In genomic region chr13:103333153-103333552, GRCm38 (mm10) we compare ENCODE assay signal across 8 mouse cellular contexts. TPM values are rescaled to one million over a fixed set of nuclear protein-coding genes. Genes with fewer than 3 reads are reported as not detected.
A peak's percentile ranks its signal among the peaks of the same experiment; 100 is the strongest.
DNase-seq lines count a peak whose midpoint lies in the region; ATAC-seq and TF ChIP-seq lines count a peak whose summit lies in the region.

No protein-coding gene starts in this region.

- peaks cover 63% of the 10 kb centered on the region for H3K27me3 ChIP-seq in forebrain, embryonic 10.5 days (ENCODE audit: poor library complexity, severe bottlenecking)
- peaks cover 20% of the 10 kb centered on the region for H3K27me3 ChIP-seq in intestine, embryonic 15.5 days (replicated peaks)
- H3K27me3 ChIP-seq in neural tube, embryonic 15.5 days (replicated peaks) = peaks cover 43% of the 10 kb centered on the region

- no peaks in the 10 kb centered on the region for H3K36me3 ChIP-seq in forebrain, embryonic 10.5 days (replicated peaks)
- H3K36me3 ChIP-seq in intestine, embryonic 15.5 days = no peaks in the 10 kb centered on the region
- no peaks in the 10 kb centered on the region for H3K36me3 ChIP-seq in neural tube, embryonic 15.5 days

- 3% methylated on average over 17 of the region's 17 CpGs for WGBS in lung, adult 2 months
- 2% methylated on average over 17 of the region's 17 CpGs for WGBS in forebrain, embryonic 10.5 days
- 5% methylated on average over 17 of the region's 17 CpGs for WGBS in intestine, embryonic 15.5 days
- whole genome bisulfite sequencing in neural tube, embryonic 15.5 days = 2% methylated on average over 17 of the region's 17 CpGs

- H3K27ac ChIP-seq in forebrain, embryonic 10.5 days = no peak overlapping the region; the same call in 1 of the 2 replicates
- H3K27ac ChIP-seq in intestine, embryonic 15.5 days = no peak overlapping the region
- no peak overlapping the region for H3K27ac ChIP-seq in neural tube, embryonic 15.5 days (replicated peaks)

- TF ChIP-seq POLR2A in lung, adult 2 months (IDR thresholded peaks at IDR 0.05; ENCODE audit: borderline replicate concordance, extremely low read depth, low read depth, low read length) = no peak

- peak overlapping the region; percentile 5 for H3K4me3 ChIP-seq in lung, adult 2 months (replicated peaks; ENCODE audit: extremely low read depth, low read depth, low read length)
- peak overlapping the region; percentile 72 for H3K4me3 ChIP-seq in forebrain, embryonic 10.5 days
- H3K4me3 ChIP-seq in intestine, embryonic 15.5 days (replicated peaks) = peak overlapping the region; percentile 68
- peak overlapping the region; percentile 69 for H3K4me3 ChIP-seq in neural tube, embryonic 15.5 days (replicated peaks)

- no peaks in the 10 kb centered on the region for H3K9me3 ChIP-seq in forebrain, embryonic 10.5 days
- no peaks in the 10 kb centered on the region for H3K9me3 ChIP-seq in intestine, embryonic 15.5 days
- H3K9me3 ChIP-seq in neural tube, embryonic 15.5 days (replicated peaks) = no peaks in the 10 kb centered on the region

- H3K4me2 ChIP-seq in intestine, embryonic 15.5 days (replicated peaks) = peak overlapping the region; percentile 91
- H3K4me2 ChIP-seq in neural tube, embryonic 15.5 days = peak overlapping the region; percentile 98

- peaks cover 11% of the 10 kb centered on the region for H3K4me1 ChIP-seq in lung, adult 2 months (ENCODE audit: control insufficient read depth, insufficient read depth, low read length)
- peaks cover 41% of the 10 kb centered on the region for H3K4me1 ChIP-seq in forebrain, embryonic 10.5 days
- H3K4me1 ChIP-seq in intestine, embryonic 15.5 days (replicated peaks) = peaks cover 5% of the 10 kb centered on the region
- H3K4me1 ChIP-seq in neural tube, embryonic 15.5 days = peaks cover 29% of the 10 kb centered on the region

- no peak for ATAC-seq in intestine, embryonic 15.5 days
- no peak for ATAC-seq in neural tube, embryonic 15.5 days (ENCODE audit: low FRiP score)

- no peak for TF ChIP-seq CTCF in lung, adult 2 months (IDR thresholded peaks at IDR 0.05; ENCODE audit: insufficient read depth, low read length)

- no peak for DNase-seq in lung, adult 2 months
- no peak for DNase-seq in lung, postnatal 36 days
- peak; percentile 31 for DNase-seq in forebrain, embryonic 10.5 days (ENCODE audit: extremely low spot score, low spot score)
- DNase-seq in thymus, postnatal 4 days = no peak
- DNase-seq in MN1 (ENCODE audit: low spot score) = no peak
- no peak for DNase-seq in frontal cortex, adult 2 months (ENCODE audit: extremely low spot score in 1 of 2, low spot score in 1 of 2)

- peak overlapping the region; percentile 54; the same call in 1 of the 2 replicates for H3K9ac ChIP-seq in intestine, embryonic 15.5 days
- peak overlapping the region; percentile 61 for H3K9ac ChIP-seq in neural tube, embryonic 15.5 days (replicated peaks)

RNA-seq across cellular contexts. Expression of gene Mast4, which starts 1.1 kb away (rescaled TPM):
- 9.6 and 14.9 TPM in 2 replicates for polyA plus RNA-seq in lung, adult 2 months (2012; rRNA removed)
- 18.3 and 20.6 TPM in 2 replicates for polyA plus RNA-seq in forebrain, embryonic 10.5 days (2016; fragmentation: Nextera tagmentation; extraction: Ambion mirVana)
- 19.4 and 20.3 TPM in 2 replicates for polyA plus RNA-seq in intestine, embryonic 15.5 days (2015; fragmentation: Nextera tagmentation; extraction: Ambion mirVana)
- polyA plus RNA-seq in neural tube, embryonic 15.5 days (2015; fragmentation: Nextera tagmentation; extraction: Ambion mirVana) = 24.7 and 31.8 TPM in 2 replicates
- 18.2 and 19.1 TPM in 2 replicates for polyA plus RNA-seq in frontal cortex, adult 2 months (2012; rRNA removed)

Comparison
In these comparisons a context has a peak if more than half of its experiments do, and no peak if none do; other contexts are left out.
1. H3K4me3 ChIP-seq: peak in every context shown above with its lines; median percentile 72 in forebrain, embryonic 10.5 days; 69 in neural tube, embryonic 15.5 days; 68 in intestine, embryonic 15.5 days; 5 in lung, adult 2 months.